Mouse (Mus musculus) brown adipose tissue, adult 24 weeks (tissue): ENCODE data around the gene Hcn4. TPM values are rescaled to one million over a fixed set of nuclear protein-coding genes. Genes with fewer than 3 reads are reported as not detected.

Source experiments
- H3K27ac ChIP-seq: fragments of 200-500 bp; replicated peaks from 2 replicates; pipeline ENCODE4 v1.5.1; 2012; ENCODE audit warnings: low read depth, mild to moderate bottlenecking, low read length
- H3K4me1 ChIP-seq: fragments of 200-500 bp; 2 replicates; pipeline ENCODE4 v1.6.1; 2012; ENCODE audit warnings: low read length, mixed read lengths; ENCODE audit not compliant: control insufficient read depth, insufficient read depth, insufficient read length
- H3K4me3 ChIP-seq: fragments of 200-500 bp; 2 replicates; pipeline ENCODE4 v1.5.1; 2012; ENCODE audit warnings: low read depth, mild to moderate bottlenecking, low read length, moderate library complexity; ENCODE audit not compliant: insufficient read depth
- polyA plus RNA-seq: library from polyadenylated mRNA; stranded (reverse); fragments of >200 nt; gene quantifications from 2 replicates; pipeline ENCODE4 v1.2.4, GENCODE M21; 2012; ENCODE audit not compliant: missing spikeins, insufficient read depth, insufficient read length

Hcn4 gene
- polyA plus RNA-seq, 1 experiment, result 0.16 TPM

- no peak overlapping the region for H3K27ac ChIP-seq
- H3K4me3 ChIP-seq, result no peak overlapping the region
- H3K4me1 ChIP-seq, result 0 out of 2 replicates have a peak, but pooled peaks cover 4% of the 10 kb centered on the region
These were observed 6.4 kb downstream of the Hcn4 start for GRCm38 (mm10) chr9:58829627-58830026.

GRCm38 (mm10) chr9:58832939-58833338, 9.7 kb downstream of the Hcn4 start:
- H3K4me3 ChIP-seq, result no peak overlapping the region
- 0 out of 2 replicates have a peak, but pooled peaks cover 4% of the 10 kb centered on the region for H3K4me1 ChIP-seq
- no peak overlapping the region for H3K27ac ChIP-seq

- H3K4me3 ChIP-seq, result no peak overlapping the region
- H3K4me1 ChIP-seq, result no peaks in the 10 kb centered on the region
- H3K27ac ChIP-seq, result no peak overlapping the region
These were observed 14.0 kb downstream of the Hcn4 start for GRCm38 (mm10) chr9:58837174-58837573.

- no peak overlapping the region for H3K27ac ChIP-seq
- no peaks in the 10 kb centered on the region for H3K4me1 ChIP-seq
- no peak overlapping the region for H3K4me3 ChIP-seq
These were observed 15.3 kb downstream of the Hcn4 start for GRCm38 (mm10) chr9:58838504-58838903.

GRCm38 (mm10) chr9:58841655-58842054, 18.4 kb downstream of the Hcn4 start:
- no peak overlapping the region for H3K27ac ChIP-seq
- no peaks in the 10 kb centered on the region for H3K4me1 ChIP-seq
- no peak overlapping the region for H3K4me3 ChIP-seq

- Histone ChIP-seq H3K4me3 (no peak overlapping the region), H3K4me1 (no peaks in the 10 kb centered on the region), H3K27ac (no peak overlapping the region)
These were observed 21.4 kb downstream of the Hcn4 start for GRCm38 (mm10) chr9:58844597-58844996.

- no peaks in the 10 kb centered on the region for H3K4me1 ChIP-seq
- H3K4me3 ChIP-seq, result no peak overlapping the region
- no peak overlapping the region for H3K27ac ChIP-seq
These were observed 23.8 kb downstream of the Hcn4 start for GRCm38 (mm10) chr9:58847008-58847407.

- H3K4me1 ChIP-seq, result no peaks in the 10 kb centered on the region
- no peak overlapping the region for H3K4me3 ChIP-seq
- H3K27ac ChIP-seq, result no peak overlapping the region
These were observed 24.5 kb downstream of the Hcn4 start for GRCm38 (mm10) chr9:58847676-58848075.

- H3K27ac ChIP-seq, result no peak overlapping the region
- H3K4me1 ChIP-seq, result no peaks in the 10 kb centered on the region
- no peak overlapping the region for H3K4me3 ChIP-seq
These were observed 26.5 kb downstream of the Hcn4 start for GRCm38 (mm10) chr9:58849576-58850315.

- Histone ChIP-seq H3K4me1 (no peaks in the 10 kb centered on the region), H3K4me3 (no peak overlapping the region), H3K27ac (no peak overlapping the region)
These were observed 31.7 kb downstream of the Hcn4 start for GRCm38 (mm10) chr9:58854931-58855330.

- H3K4me3 ChIP-seq, result no peak overlapping the region
- H3K27ac ChIP-seq, result no peak overlapping the region
- H3K4me1 ChIP-seq, result no peaks in the 10 kb centered on the region
These were observed 35.9 kb downstream of the Hcn4 start for GRCm38 (mm10) chr9:58859080-58859635.

- H3K4me1 ChIP-seq, result no peaks in the 10 kb centered on the region
- no peak overlapping the region for H3K27ac ChIP-seq
- no peak overlapping the region for H3K4me3 ChIP-seq
These were observed 40.6 kb downstream of the Hcn4 start for GRCm38 (mm10) chr9:58863826-58864225.

- no peak overlapping the region for H3K4me3 ChIP-seq
- H3K27ac ChIP-seq, result no peak overlapping the region
- H3K4me1 ChIP-seq, result no peaks in the 10 kb centered on the region
These were observed 47.9 kb downstream of the Hcn4 start for GRCm38 (mm10) chr9:58871141-58871540.

- Histone ChIP-seq H3K27ac (no peak overlapping the region), H3K4me3 (no peak overlapping the region), H3K4me1 (no peaks in the 10 kb centered on the region)
These were observed 50.5 kb downstream of the Hcn4 start for GRCm38 (mm10) chr9:58873541-58874324.

- H3K4me1 ChIP-seq, result no peaks in the 10 kb centered on the region
- no peak overlapping the region for H3K27ac ChIP-seq
- H3K4me3 ChIP-seq, result no peak overlapping the region
These were observed 51.1 kb downstream of the Hcn4 start for GRCm38 (mm10) chr9:58874354-58874753.
